Mouse (Mus musculus): ENCODE data around the gene Gm10334.
"Not testable (repeated sequence)": the region's sequence is repeated elsewhere in the genome, so short reads cannot be mapped to it uniquely, and the experiment has no call there.

The Gm10334 gene

DNA sequence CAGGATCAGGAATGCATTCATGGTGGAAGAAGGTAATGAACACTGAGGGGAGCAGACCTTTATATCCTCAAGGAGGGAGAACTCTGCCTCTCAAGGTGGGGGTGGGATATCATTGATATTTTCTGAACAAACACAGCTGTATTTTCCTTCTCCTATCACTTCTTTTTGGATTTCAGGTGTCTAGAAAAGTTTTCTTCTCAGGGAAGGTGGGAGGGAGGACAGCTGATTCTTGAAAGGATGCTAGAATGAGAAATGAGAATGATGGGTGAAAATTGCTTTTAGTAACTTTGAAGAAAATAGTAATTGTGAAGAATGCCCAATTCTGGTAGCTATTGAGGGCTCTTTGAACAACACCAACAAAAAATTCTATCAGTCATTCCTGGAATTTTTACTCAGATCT lies at the start of gene Gm10334:
TSS of gene Gm10334 (minus strand) at position 101 of the 400 bp plus-strand sequence.
- DNase-seq = not testable (repeated sequence)

DNA sequence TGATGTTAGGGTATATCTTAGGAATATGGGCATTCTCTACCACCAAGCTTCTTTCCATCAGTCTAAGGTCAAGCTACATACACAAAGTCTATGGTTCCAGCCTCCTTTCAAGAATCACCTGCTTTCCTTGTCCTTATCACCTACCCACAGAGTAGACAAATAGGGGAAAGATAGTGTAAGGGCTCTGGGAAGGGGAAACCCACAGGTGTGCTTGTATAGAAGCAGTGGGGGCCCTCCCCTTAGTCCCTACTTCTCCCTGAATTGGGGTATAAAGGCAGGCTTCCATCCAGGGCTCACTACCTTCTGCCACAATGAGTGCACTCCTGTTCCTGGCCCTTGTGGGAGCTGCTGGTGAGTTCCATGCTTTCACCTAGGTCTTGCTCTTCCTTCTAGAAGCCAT lies 12.7 kb upstream of the Gm10334 start, which contains the start of gene Prss1:
TSS of gene Prss1 (plus strand) at position 301 of the 400 bp plus-strand sequence.
- DNase-seq = not testable (repeated sequence)

DNA sequence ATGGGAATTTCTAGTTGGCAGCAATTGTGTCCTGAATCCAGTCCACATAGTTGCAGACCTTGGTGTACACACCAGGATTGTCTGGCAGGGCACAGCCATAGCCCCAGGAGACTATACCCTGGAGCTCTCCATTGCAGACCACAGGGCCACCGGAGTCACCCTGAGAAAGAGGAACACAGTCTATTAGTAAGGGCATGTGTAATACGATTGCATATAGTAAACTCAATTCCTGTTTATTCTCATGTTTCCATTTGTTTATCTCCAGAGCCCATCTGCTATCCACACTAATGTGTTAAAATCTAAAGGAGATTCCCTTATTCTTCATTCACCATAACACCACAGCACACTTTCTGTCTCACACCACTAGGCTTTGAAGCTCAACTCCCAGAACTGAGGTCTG lies 3.7 kb downstream of the Gm10334 start:
- not testable (repeated sequence) for DNase-seq
